Mouse (Mus musculus) liver, postnatal 0 days (tissue): ENCODE data around the gene Suv39h2.
A peak's percentile ranks its signal among the peaks of the same experiment; 100 is the strongest.

Experiments used
- CTCF ChIP-seq: sonication (generic); IDR thresholded peaks from 2 replicates; pipeline ENCODE4 v1.5.1; 2016; ENCODE audit warnings: antibody characterized with exemption, low read depth
- EP300 ChIP-seq: IDR thresholded peaks from 2 replicates; pipeline ENCODE4 v1.6.1; 2016; ENCODE audit warnings: antibody characterized with exemption, low read depth, mild to moderate bottlenecking

GRCm38 (mm10) chr2:3512552-3513454, 38.0 kb upstream of the Suv39h2 start, which contains the start of the genes Gm45902, Hspa14 and Cdnf:
- TF ChIP-seq CTCF (no peak), EP300 (peak; percentile 88)
